25 mouse cellular contexts compared by ENCODE assay signal in the genomic region with DNA sequence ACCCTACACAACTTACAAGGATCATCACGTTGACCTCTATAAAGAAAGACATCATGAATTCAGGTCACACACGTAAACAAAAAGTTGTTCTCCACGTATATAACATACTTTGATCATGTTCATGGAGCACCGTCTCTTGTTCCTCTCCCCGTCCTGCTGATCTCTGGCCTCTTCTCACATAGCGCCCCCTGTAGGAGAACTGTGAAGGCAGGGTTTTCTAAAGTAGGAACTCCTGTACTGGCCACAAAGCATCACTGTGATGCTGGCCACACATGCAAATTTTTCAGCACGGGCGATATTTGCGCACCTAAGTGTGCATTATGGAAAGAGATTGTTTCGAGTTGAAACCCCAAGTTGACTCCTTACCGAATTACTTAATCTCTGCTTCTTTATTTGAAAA. TPM values are rescaled to one million over a fixed set of nuclear protein-coding genes. Genes with fewer than 3 reads are reported as not detected.
DNase-seq lines count a peak whose midpoint lies in the region; ATAC-seq and TF ChIP-seq lines count a peak whose summit lies in the region.
"Had no signal": no experiment of that assay in that cellular context is flagged by ENCODE, and none has a peak within 500 bp of the region (broad histone marks: within the 10 kb centered on the region; RNA-seq: fewer than 3 reads in every experiment).

No protein-coding gene starts in this region.

- TF ChIP-seq POLR2A in MEL (IDR thresholded peaks at IDR 0.05; ENCODE audit: control insufficient read depth in 1 of 2, insufficient read depth in 1 of 2, low read depth in 1 of 2, low read length in 2 of 2, poor library complexity in 1 of 2) = no peak

- no peak overlapping the region for H3K4me3 ChIP-seq in lung, postnatal 0 days (ENCODE audit: low read depth, low read length)
- H3K4me3 ChIP-seq in MEL (ENCODE audit: control insufficient read depth in 1 of 2, insufficient read depth in 1 of 2, low read depth in 2 of 2, low read length in 2 of 2) = no peak overlapping the region
- H3K4me3 ChIP-seq in hindbrain, postnatal 0 days (ENCODE audit: low read length) = no peak overlapping the region
- H3K4me3 ChIP-seq: embryonic facial prominence, embryonic 12.5 days; heart, embryonic 10.5 days; hindbrain, embryonic 13.5 days; limb, embryonic 13.5 days; midbrain, embryonic 12.5 days had no signal

- no peak overlapping the region for H3K9ac ChIP-seq in lung, postnatal 0 days (replicated peaks; ENCODE audit: low read depth)
- no peak overlapping the region for H3K9ac ChIP-seq in MEL (ENCODE audit: control insufficient read depth, low read depth, low read length, poor library complexity, severe bottlenecking)
- H3K9ac ChIP-seq in hindbrain, postnatal 0 days (replicated peaks; ENCODE audit: low read length) = no peak overlapping the region
- H3K9ac ChIP-seq: embryonic facial prominence, embryonic 12.5 days; hindbrain, embryonic 13.5 days; limb, embryonic 13.5 days; midbrain, embryonic 12.5 days had no signal

- WGBS in lung, postnatal 0 days = 88% methylated on average over 11 of the region's 11 CpGs
- WGBS in hindbrain, postnatal 0 days = 89% methylated on average over 11 of the region's 11 CpGs

- peak; percentile 24; the same call in 1 of the 2 replicates for TF ChIP-seq CTCF in lung, postnatal 0 days (IDR thresholded peaks at IDR 0.05)
- TF ChIP-seq CTCF in MEL (IDR thresholded peaks at IDR 0.05 in 2 of 3, conservative IDR thresholded peaks at IDR 0.05 in 1 of 3; ENCODE audit: control insufficient read depth in 1 of 3, insufficient read depth in 1 of 3, low read depth in 2 of 3, low read length in 3 of 3, poor library complexity in 1 of 3, severe bottlenecking in 1 of 3) = peak; percentile 15 to 30 (median 25); a peak in 3 of 6 replicates
- TF ChIP-seq CTCF in hindbrain, postnatal 0 days (IDR thresholded peaks at IDR 0.05; ENCODE audit: low read depth) = no peak

- ATAC-seq in lung, postnatal 0 days = no peak
- ATAC-seq in hindbrain, postnatal 0 days = no peak
- ATAC-seq: forebrain, embryonic 16.5 days had no signal

- no peaks in the 10 kb centered on the region for H3K27me3 ChIP-seq in lung, postnatal 0 days (replicated peaks; ENCODE audit: insufficient read depth, low read length)
- H3K27me3 ChIP-seq in MEL (ENCODE audit: control insufficient read depth in 1 of 2, insufficient read depth in 2 of 2, low read length in 2 of 2) = no peaks in the 10 kb centered on the region
- no peaks in the 10 kb centered on the region for H3K27me3 ChIP-seq in hindbrain, postnatal 0 days (ENCODE audit: insufficient read depth, low read length)
- H3K27me3 ChIP-seq: embryonic facial prominence, embryonic 12.5 days; hindbrain, embryonic 13.5 days; limb, embryonic 13.5 days; midbrain, embryonic 12.5 days had no signal

- TF ChIP-seq RAD21 in MEL (IDR thresholded peaks at IDR 0.05; ENCODE audit: low read depth, low read length) = peak; percentile 10; the same call in 1 of the 2 replicates

- no peak overlapping the region for H3K4me2 ChIP-seq in lung, postnatal 0 days (replicated peaks; ENCODE audit: low read depth, low read length)
- no peak overlapping the region for H3K4me2 ChIP-seq in hindbrain, postnatal 0 days (ENCODE audit: low read depth, low read length)
- H3K4me2 ChIP-seq: embryonic facial prominence, embryonic 12.5 days; hindbrain, embryonic 13.5 days; limb, embryonic 13.5 days; midbrain, embryonic 12.5 days had no signal

- no peaks in the 10 kb centered on the region for H3K36me3 ChIP-seq in lung, postnatal 0 days (ENCODE audit: insufficient read depth, low read length)
- no peaks in the 10 kb centered on the region for H3K36me3 ChIP-seq in MEL (ENCODE audit: control insufficient read depth in 1 of 2, insufficient read depth in 2 of 2, low read length in 2 of 2)
- H3K36me3 ChIP-seq in hindbrain, postnatal 0 days (ENCODE audit: insufficient read depth, low read length) = no peaks in the 10 kb centered on the region
- H3K36me3 ChIP-seq: embryonic facial prominence, embryonic 12.5 days; G1E; heart, embryonic 10.5 days; hindbrain, embryonic 13.5 days; limb, embryonic 13.5 days; midbrain, embryonic 12.5 days had no signal

- no peak overlapping the region for H3K27ac ChIP-seq in lung, postnatal 0 days (ENCODE audit: low read length)
- H3K27ac ChIP-seq in MEL (ENCODE audit: control insufficient read depth, low read depth, low read length) = no peak overlapping the region
- H3K27ac ChIP-seq in hindbrain, postnatal 0 days = no peak overlapping the region
- H3K27ac ChIP-seq: embryonic facial prominence, embryonic 12.5 days; heart, embryonic 10.5 days; hindbrain, embryonic 13.5 days; limb, embryonic 13.5 days; macrophage; midbrain, embryonic 12.5 days had no signal

- peak; percentile 43 for DNase-seq in gastrocnemius, adult 18-20 months (ENCODE audit: low spot score)
- DNase-seq in gastrocnemius, postnatal 25 days = no peak
- no peak for DNase-seq in lung, postnatal 0 days (ENCODE audit: low spot score)
- no peak for DNase-seq in lung, postnatal 10 days
- DNase-seq in MEL (ENCODE audit: low read depth, low spot score) = peak; percentile 12
- peak; percentile 18 for DNase-seq in skeletal muscle tissue, adult 2 months (ENCODE audit: low read depth, low spot score)
- no peak for DNase-seq in urinary bladder, adult 18-20 months (ENCODE audit: low spot score in 2 of 2)
- DNase-seq in hindbrain, postnatal 0 days (ENCODE audit: low spot score) = no peak
- DNase-seq: adrenal gland, postnatal 25 days; cerebellum, adult 8-10 months; heart, postnatal 10 days; kidney, adult 11 months; kidney, postnatal 14 days; layer of hippocampus, adult 9-11 months; lung, adult 2 months; retina, postnatal 1 day; right cerebral cortex, postnatal 4 days had no signal

- no peaks in the 10 kb centered on the region for H3K4me1 ChIP-seq in lung, postnatal 0 days (ENCODE audit: insufficient read depth, low read depth, low read length)
- H3K4me1 ChIP-seq in MEL (ENCODE audit: control insufficient read depth in 1 of 2, insufficient read depth in 2 of 2, low read length in 2 of 2) = no peaks in the 10 kb centered on the region
- no peaks in the 10 kb centered on the region for H3K4me1 ChIP-seq in hindbrain, postnatal 0 days (ENCODE audit: insufficient read depth, low read length)
- H3K4me1 ChIP-seq: embryonic facial prominence, embryonic 12.5 days; heart, embryonic 10.5 days; hindbrain, embryonic 13.5 days; limb, embryonic 13.5 days; midbrain, embryonic 12.5 days had no signal

- H3K79me2 ChIP-seq in MEL (ENCODE audit: control insufficient read depth, insufficient read depth, low read length, poor library complexity) = no peaks in the 10 kb centered on the region

- TF ChIP-seq EP300 in lung, postnatal 0 days (IDR thresholded peaks at IDR 0.05) = no peak
- TF ChIP-seq EP300 in MEL (IDR thresholded peaks at IDR 0.05; ENCODE audit: low read depth in 1 of 2, low read length in 2 of 2) = no peak

- no peaks in the 10 kb centered on the region for H3K9me3 ChIP-seq in lung, postnatal 0 days (ENCODE audit: low read length)
- H3K9me3 ChIP-seq in MEL (replicated peaks; ENCODE audit: insufficient read depth, low read length) = no peaks in the 10 kb centered on the region
- H3K9me3 ChIP-seq in hindbrain, postnatal 0 days (ENCODE audit: low read length) = no peaks in the 10 kb centered on the region
- H3K9me3 ChIP-seq: embryonic facial prominence, embryonic 12.5 days; G1E; heart, embryonic 10.5 days; hindbrain, embryonic 13.5 days; limb, embryonic 13.5 days; midbrain, embryonic 12.5 days had no signal

TF ChIP-seq in MEL, 35 proteins besides CTCF, POLR2A, EP300 and RAD21:
- TF ChIP-seq TBP (IDR thresholded peaks at IDR 0.05; ENCODE audit: low read depth, low read length) = no peak
- TF ChIP-seq HCFC1 (IDR thresholded peaks at IDR 0.05; ENCODE audit: low read depth, low read length) = no peak
- 0 out of 2 replicates have a peak, but pooled peaks have one; percentile 30 for TF ChIP-seq SMC3 (IDR thresholded peaks at IDR 0.05; ENCODE audit: low read depth, low read length)

RNA-seq across cellular contexts. Expression of gene Pja2, which starts 51.9 kb away (rescaled TPM):
- total RNA-seq in gastrocnemius, adult 18-20 months (2021) = 100 to 1,000 TPM; 102 to 118 TPM
- 10 to 100 TPM; 86.0 to 89.6 TPM for total RNA-seq in gastrocnemius, postnatal 25 days (2021)
- 57.2 and 60.7 TPM in 2 replicates for polyA plus RNA-seq in lung, postnatal 0 days (2015; fragmentation: Nextera tagmentation; extraction: Ambion mirVana)
- total RNA-seq in MEL (2012; rRNA removed) = 8.1 and 10.3 TPM in 2 replicates
- 10 to 100 TPM in 1 of 2 experiments, not detected in 1; 17.3 TPM for polyA plus RNA-seq in MEL (2012; ENCODE audit: insufficient read depth in 1 of 2, insufficient read length in 2 of 2, low read depth in 1 of 2, low replicate concordance in 2 of 2, missing spikeins in 1 of 2)
- 160 and 163 TPM in 2 replicates for total RNA-seq in hindbrain, postnatal 0 days (2014; rRNA removed)
- 196 and 204 TPM in 2 replicates for polyA plus RNA-seq in hindbrain, postnatal 0 days (2015; fragmentation: Nextera tagmentation; extraction: Ambion mirVana)

Comparison
In these comparisons a context has a peak if more than half of its experiments do, and no peak if none do; other contexts are left out.
1. DNase-seq: peak in gastrocnemius, adult 18-20 months (single experiment), MEL (single experiment) and skeletal muscle tissue, adult 2 months (single experiment); none in gastrocnemius, postnatal 25 days (single experiment), lung, postnatal 0 days (single experiment), lung, postnatal 10 days (single experiment), urinary bladder, adult 18-20 months (0 of 2) and hindbrain, postnatal 0 days (single experiment).